Mouse (Mus musculus) lung, postnatal 10 days (tissue): ENCODE measurements at regions not wholly inside any gene's neighbourhood (a gene's known extent, or its start where the extent isn't known, plus 50 kb on each side); places are given as distances from the start of the nearest gene placed in this dataset.

Experiments used
- DNase-seq: peaks from one replicate; pipeline ENCODE4 v3.0.0; 2021

- no peak for DNase-seq
Measured at GRCm38 (mm10) chr10:117430224-117430884, 50.5 kb upstream of the Cpsf6 start.

- no peak for DNase-seq
Measured at GRCm38 (mm10) chr10:117429459-117430183, 49.8 kb upstream of the Cpsf6 start.
